Mouse (Mus musculus) erythroid progenitor cell, adult 5-6 weeks (primary cell): ENCODE measurements around the gene Epb41l1. TPM values are rescaled to one million over a fixed set of nuclear protein-coding genes. Genes with fewer than 3 reads are reported as not detected.

ENCODE experiments used
- ATAC-seq: replicated peaks from 2 replicates; pipeline ENCODE4 v1.8.0; 2016; ENCODE audit warnings: moderate number of reproducible peaks, mild to moderate bottlenecking, moderate TSS enrichment, inconsistent platforms; ENCODE audit not compliant: poor library complexity, low FRiP score, severe bottlenecking
- total RNA-seq, 2 experiments: library from RNA; stranded (forward) in 1 of 2; stranded (reverse) in 1 of 2; fragments of 150-400 nt in 1 of 2; fragments of 186-747, 209-891 nt in 1 of 2; gene quantifications; 2 replicates each; pipeline versions ENCODE4 v1.2.3 to v1.2.4; 2015 to 2017; ENCODE audit warnings: low replicate concordance in 2 of 2

The Epb41l1 gene
- total RNA-seq, 2 experiments from 2014 or later, result 0.84 to 1.4 TPM

DNA sequence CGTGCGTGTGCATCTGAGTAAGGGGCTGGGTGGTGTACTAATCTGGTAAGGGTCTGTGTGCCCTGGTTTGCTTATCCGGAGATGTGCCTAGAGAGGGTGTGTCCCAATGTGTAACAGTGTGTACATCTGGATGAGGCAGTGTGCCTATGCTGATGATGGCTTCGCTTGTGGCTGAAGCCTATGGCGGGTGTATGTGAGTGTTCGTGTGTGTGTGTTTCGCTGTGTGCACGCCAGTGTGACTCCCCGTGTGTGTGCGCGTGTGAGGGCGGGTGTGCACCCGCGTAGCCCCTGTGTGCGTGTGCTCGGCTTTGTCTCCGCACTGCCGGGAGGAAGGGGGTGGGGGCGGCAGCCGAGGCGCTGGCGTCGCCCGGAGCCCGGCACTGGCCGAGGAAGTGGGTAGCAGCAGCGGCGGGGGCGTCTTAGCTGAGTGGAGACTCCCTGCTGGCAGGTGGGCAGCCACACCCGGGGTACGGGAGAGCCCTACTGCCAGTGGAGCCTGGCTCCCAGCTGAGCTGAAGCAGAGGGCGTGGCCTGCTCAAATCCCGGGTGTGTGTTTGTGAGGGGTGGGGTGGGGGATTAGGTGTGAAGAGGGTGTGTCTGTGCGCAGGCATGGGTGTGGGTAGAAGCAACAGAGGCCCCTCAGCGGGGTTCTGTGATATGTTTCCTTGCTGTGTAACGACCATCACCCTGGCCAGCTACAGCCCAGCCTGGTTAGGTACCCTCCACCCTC, 837 bp downstream of the Epb41l1 start:
- no peak for ATAC-seq

DNA sequence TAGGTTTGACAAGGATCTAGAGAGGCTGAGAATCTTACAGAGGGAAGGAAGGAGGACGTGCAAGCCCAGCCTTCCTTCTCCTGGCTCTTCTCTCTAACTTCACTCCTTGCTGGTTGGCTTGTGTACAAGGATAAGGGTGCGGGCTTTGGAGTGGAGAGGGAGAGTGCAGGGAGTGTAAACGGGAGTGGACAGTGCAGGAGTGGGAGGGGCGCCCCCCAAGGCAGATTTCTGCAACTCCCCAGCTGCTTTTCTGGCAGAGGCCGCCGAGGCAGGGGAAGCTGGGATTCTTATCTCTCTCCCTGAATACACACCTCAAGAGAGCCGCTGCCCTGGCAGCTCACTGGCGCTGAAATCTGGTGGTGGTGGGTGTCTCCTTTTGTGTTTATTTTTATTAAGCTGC, 1.9 kb downstream of the Epb41l1 start:
- no peak for ATAC-seq

DNA sequence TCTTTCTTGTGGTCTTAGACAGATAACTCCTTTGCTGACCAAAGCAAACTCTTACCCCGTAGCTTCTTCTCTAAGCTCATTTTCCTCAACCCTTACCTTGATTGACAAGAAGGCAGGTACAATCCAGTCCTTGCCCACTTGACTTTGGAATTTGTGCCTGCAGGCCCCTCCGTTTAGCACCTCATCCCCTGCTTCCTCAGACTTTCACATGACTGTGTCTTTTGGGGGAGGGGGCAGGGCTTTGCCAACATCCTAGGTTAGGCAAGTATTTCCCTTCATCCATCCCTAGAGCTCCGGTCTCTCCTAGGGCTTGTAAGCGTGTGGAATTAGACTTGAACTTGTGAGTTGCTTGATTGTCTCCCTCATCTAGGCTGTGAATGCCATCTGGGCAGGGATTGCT, 3.0 kb downstream of the Epb41l1 start:
- ATAC-seq, result no peak

DNA sequence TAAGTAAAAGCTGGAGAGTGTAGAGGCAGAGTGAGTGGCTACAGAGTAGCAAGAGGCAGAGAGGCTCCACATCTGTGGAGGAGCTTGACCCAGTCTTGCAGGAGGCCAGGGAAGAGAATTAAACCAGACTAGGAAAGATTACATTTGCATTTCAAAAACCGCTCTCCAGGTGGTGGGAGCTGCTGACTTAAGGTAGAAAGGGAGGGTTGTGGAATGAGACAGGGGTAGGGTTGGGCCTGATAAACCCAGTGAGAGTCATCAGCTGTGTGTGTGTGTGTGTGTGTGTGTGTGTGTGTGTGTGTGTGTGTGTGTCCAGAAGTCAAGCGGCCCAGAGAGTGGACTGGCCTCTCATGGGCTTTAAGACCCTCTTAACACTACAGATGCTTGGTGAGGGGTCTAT, 4.9 kb downstream of the Epb41l1 start:
- ATAC-seq, result no peak

DNA sequence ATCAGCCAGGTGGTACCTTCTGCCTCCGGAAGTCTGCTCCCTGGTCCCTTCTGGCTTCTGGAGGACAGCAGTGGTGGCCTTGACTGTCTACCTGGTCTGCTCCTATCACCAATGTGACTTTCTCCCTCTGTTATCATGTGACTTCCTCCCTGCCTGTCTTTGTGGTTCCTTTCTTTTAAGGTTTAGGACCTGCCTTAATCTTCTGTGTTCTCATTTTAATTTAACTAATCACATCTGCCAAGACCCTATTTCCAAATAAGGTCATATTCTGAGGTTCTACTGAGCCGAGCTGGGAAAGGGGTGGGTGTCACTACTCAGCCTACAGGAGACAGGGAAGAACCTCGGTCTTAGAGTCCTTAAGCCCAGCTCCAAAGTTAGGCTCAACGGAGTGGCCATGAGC, 5.4 kb downstream of the Epb41l1 start:
- ATAC-seq, result no peak

DNA sequence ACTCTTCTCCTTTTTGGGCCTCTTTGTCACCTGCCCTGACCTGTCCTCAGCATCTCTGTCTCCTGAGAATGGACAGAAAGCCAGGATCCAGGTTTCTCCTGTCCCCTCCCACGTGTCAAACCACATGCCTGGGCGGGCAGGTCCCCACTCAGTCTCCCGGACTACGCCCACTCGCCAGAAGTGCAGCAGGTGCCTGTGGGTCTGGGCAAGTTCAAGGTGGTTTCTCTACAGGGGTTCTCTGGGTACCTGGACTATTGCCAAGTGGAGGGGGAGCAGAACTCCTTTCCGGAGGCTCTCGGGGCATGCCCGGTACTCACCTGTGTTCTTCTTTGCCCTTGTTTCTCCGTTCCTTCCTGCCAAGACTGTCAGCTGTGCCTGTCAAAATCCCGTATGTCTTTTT, 9.1 kb downstream of the Epb41l1 start:
- ATAC-seq, result no peak

DNA sequence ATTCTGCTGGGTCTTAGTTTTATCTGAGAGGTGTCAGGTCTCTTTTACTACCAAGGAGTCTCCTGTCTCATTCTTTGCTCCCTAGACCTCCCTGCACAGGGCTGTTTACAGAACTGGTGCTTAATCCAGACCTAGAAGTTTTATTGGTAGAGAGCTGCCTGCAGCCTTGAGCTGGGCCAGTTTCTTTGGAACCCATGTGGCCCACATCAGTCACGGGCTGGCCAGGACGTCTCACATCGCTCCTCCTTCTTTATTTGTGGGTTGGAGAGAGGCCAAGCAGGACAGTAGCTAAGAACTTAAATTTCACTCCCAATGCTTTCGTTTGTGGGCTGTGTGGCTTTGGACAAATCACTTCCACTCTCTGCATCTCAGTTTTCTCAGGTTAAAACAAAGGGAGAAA, 9.6 kb downstream of the Epb41l1 start:
- ATAC-seq, result no peak

DNA sequence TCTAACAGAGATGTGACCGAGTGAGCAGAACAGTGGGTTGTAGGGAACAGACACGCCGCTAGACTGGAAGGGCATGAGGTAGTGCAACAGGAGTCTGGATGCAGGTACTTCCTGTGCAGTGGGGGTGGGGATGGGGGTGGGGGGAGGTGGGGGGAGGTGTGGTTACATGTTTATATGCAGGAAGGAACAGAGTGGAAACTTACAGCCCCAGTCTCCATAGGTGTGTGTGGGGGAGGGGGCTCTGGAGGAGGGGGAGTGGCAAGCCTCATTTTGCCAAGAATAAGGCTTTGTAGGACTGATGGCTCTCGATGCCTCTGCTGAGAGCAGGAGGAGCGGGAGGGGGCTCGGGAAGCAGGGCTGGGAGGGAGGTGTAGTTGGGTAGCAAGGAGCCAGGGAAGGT, 10.7 kb downstream of the Epb41l1 start:
- ATAC-seq, result no peak

DNA sequence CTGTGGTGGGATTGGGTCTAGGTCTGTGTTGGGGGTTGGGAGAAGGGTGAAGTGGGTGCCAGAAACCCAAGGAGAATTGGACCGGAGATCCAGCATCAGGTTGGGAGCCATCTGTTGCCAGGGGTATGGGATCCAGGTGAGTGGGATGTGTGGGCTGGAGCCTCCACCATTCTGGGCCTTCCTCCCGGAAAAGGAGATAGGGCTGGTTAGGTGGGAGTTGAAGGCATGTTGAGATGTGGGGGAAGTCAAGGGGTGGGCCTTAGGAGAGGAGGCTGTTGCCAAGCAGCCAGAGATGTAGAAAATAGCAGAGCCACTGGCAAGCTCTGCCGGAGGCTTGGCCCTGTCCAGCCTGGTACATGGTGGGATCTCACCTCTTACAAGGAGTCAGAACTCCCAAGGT, 11.4 kb downstream of the Epb41l1 start:
- ATAC-seq, result no peak

DNA sequence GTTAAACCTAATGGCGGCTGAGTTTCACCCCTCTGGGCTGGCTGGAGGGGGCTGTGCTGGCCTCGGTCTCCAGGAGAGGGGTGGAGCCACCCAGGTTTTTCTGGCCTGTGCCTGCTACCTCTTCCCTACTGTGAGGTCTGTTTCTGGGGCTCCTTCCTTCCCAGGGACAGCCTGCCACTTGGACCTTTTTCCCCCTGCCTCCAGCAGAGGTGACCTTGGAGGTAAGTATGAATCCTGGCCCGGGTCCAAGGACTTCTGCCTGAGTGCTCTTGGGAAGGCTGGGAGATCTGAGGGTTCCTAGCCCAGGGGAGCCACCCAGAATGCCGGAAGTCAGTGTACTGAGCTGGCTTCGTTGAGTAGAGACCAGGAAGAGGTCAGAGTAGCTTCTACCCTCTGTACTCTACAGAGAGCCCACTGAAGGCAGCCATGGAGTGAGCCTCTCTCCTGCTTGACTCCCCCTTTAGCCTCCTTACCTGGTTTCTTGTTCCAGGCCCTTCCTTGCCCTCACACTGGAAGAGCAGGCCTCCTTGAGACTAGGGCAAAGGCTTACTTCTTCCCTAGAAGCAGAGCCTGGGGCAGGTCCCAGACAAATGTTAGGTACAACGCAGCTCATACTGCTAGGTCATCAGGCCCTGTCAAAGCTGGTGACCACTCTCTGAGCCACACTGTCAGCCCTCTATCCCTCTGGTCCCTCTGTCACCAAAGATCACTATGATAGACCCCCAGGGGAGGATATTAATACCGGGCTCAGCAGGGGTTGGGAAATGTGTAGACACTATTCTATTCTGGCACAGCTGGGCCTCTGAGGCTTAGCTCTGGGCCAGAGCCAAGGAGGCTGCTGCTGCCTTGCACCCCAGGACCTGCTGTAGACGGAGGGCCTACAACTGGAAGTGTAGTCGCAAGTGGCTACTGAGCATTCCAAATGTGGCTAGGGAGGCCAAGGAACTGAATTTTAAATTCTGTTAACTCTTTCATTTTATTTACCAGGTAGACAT, 12.5 kb downstream of the Epb41l1 start:
- ATAC-seq, result no peak

DNA sequence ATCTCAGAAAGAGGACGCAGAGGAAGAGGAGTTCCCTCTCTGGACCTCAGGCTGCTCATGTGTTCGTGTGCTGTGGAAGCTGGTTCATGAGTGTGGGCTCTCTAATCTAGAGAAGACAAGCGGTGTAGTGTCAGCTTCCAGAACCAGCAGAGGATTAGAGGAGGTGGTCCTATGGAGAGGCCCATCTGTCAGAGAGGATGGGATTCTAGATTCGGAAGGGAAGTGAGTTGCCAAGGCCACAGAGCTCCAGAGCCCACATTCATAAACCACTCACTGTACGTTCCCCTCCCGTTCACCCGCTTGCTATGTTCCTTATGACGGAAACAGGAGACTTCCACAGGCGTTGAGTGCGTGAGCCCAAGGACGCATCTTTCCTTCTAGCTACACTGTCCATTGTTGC, 16.9 kb downstream of the Epb41l1 start:
- ATAC-seq, result no peak

DNA sequence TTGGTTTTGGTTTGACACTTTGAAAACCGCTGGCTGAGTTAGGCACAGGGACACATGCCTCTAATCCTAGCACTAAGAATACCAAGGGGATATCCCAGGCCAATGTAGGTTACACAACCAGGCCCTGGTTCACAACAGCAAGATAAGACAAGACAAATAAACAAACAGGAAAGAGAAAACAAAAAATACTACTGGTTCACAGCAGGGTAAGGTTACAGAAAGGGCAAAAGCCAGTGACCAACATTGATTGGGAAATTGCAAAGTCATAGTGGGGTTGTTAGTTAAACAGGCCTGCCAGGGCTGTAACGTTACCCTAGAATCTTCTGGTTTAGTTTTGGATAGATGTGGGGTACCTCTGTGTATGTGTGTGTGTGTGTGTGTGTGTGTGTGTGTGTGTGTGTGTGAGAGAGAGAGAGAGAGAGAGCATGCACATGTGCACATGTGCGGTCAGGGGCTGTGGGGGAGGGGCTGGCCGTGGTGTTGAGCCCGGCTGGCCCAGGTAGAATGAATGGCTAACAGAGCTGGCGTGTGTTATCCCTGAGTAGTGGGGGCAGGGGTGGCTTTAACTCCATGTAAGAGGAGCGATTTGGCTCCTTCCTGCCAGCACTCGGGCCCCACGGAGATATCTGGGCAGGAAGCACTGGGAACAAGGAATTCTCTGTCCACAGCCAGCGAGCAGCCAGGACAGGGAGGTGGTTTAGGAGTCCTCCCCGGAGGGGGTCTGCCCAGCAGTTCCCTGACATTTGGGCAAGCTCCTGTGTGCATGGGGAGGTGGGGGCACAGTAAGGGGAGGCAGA, 19.2 kb downstream of the Epb41l1 start:
- no peak for ATAC-seq

DNA sequence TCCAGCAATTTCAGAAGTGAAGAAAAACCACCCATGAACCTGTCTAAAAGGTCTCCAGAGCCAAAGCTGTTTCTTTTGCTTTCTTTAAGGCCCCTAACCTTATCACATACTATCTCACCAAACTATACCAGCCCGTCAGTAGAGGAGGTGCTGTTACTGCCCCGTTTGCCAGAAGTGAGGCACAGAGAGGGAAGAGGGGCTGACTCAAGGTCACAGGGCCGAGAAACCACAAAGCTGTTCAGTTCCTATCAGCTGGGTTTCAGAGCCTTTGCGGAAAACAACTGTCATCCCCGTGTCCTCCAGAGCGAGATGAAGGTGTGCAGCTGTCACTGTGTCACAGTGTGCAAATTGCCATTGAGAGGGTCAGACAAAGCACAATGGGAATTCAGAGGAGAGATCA, 21.2 kb downstream of the Epb41l1 start:
- no peak for ATAC-seq

DNA sequence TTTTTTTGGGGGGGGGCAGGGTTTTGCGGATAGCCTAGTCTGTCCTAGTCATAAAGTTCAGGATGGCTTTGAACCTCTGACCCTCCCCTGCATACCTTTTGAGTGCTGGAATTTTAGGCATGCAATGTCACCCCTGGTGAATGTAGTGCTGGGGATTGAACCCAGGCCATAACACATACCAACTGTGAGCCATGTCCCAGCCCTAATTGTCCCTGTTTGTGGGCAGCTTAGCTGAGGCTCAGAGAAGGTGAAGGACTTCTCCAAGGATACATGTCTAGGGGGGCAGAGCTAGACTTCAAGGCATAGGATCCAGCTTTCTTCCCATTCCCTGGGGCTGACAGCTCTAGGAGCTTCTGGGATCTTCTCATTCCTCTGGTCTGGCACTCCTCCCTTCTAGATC, 22.6 kb downstream of the Epb41l1 start:
- no peak for ATAC-seq

DNA sequence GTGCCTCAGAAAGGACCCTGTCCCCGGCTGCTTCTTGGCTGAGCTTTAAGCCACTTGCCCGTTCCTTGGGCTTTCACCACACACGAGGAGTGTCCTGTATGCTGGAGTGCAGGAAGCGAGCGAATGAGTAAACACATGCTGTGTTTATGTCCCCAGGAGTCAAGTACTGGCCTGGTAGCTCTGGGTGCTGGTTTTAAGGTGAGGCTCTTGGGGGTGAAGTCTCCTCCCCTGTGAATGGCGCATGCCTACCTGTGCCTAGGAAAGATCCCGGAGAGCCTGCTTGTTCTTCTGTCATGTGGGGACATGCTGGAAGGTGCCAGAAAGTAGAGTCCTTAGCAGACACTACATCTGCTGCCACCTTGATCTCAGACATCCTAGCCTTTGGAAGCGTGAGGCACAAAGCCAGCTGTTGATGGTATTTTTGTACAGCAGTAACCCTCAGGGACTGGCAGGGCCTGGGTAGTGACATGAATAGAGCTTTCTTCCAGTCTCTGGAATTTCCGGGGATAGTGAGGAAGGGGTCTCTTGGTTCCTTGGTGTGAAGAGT, 25.9 kb downstream of the Epb41l1 start:
- ATAC-seq, result no peak

DNA sequence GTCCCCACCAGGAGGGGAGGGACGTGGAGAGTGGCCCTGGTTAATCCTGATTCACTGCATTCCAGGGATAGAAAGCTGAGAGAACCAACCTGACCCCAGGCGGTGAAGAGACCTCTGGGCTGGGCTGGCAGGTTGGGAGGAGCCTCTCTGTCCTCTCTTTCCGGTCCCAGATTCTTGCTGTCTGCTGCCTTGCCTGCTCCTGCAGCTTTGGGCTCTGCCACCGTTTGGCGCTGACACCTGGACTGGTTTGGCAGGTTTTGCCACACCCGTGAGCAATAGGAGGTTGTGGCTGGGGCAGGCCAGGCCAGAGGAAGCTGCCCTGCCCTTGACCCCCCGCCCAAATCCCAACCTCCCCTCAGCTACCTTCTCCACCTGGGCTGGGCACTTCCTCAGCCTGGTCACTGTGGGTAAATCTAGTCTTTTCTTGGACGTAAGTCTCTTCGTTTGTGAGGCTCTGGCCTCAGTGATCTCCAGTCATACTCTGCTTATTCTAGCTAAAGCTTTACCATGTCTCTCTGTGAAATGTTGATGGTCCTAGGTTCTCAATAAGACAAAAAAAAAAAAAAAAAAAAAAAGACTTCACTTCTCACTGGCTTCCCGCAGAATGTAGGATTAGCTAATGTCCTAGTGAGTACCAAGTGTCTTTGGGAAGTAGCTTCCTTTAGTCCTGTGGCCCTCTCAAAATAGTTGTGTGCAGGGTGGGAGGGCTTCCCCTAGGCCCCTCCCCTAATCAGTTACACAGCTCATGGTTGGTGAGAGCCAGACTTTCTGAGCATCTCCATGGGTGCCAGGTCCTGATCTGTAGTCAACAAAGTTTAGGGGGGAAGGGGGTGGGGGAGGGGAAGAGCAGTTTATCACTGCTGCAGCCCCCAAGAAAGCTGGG, 26.9 kb downstream of the Epb41l1 start:
- ATAC-seq, result no peak

DNA sequence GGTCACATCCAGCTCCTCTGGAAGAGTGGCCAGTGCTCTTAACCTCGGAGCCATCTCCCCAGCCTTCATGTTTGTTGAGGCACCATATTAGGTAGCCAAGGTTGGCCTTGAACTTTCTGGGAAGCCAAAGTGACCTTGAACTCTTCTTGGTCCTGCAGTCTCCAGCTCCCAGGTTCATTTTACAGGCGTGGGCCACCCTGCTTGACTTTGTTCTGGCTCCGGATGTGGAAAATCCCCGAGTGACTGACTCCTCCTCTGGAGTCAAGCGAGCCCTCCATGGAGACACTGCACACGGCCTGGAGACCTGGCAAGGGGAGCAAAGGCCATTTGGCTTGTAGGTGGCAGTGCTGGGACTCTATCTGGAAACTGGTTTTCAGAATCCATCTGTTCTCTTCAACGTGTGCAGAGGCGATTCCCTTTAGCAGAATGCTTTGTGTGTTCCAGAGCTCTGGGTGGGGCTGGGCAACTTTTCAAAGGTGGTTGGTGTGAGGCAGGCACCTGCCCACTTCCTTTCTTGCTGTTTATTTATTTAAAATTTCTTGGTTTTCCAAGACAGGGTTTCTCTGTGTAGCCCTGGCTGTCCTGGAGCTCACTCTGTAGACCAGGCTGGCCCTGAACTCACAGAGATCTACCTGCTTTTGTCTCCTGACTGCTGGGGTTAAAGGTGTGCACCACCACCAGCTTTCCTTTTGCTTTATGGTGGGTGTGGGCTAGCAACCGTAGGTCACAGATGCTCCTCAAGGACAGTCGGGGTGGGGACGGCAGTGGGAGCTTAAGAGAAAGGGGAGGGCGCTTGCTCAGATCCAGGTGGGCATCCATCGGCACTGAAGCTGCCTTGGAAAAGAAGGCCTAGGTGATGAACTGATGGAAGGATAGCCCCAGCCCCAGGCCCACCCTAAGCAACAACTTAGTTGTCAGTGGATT, 30.8 kb downstream of the Epb41l1 start:
- ATAC-seq, result no peak

DNA sequence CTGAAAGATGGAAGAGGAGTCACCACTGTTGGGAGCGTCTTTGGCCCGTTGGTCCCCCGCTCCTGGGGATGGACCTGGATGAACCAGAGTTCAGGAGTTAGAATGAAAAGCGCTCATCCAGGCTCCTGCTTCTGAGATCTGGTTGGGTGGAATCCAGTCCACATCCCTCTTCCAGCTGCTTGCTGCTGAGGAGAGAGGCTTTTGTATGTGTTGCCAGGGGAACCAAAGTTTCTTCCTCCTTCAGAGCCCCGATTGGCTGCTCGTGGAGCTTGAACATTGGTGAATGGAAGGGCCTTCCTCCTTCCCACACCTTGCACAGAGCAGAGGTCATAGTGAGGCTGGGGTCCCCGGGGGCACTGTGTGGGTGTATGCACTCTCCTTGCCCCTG, 31.4 kb downstream of the Epb41l1 start:
- no peak for ATAC-seq
